Mouse (Mus musculus) forebrain, postnatal 0 days (tissue): ENCODE data around the gene Lrrc42. TPM values are rescaled to one million over a fixed set of nuclear protein-coding genes. Genes with fewer than 3 reads are reported as not detected.

Experiments used
- ATAC-seq: fragments of 200-750 bp; cut with Nextera tagmentation; 2 replicates; pipeline ENCODE4 v1.8.0; 2017; ENCODE audit warnings: mild to moderate bottlenecking, moderate library complexity
- DNase-seq: peaks from one replicate; pipeline ENCODE4 v3.0.0-alpha.2; 2015
- H3K27ac ChIP-seq: fragments of 300-500 bp; sonication (generic); 2 replicates; pipeline ENCODE4 v1.5.1; 2014; ENCODE audit warnings: low read depth, mild to moderate bottlenecking, antibody characterized with exemption, low read length, moderate library complexity, mixed read lengths
- H3K27me3 ChIP-seq: fragments of 300-500 bp; sonication (generic); 2 replicates; pipeline ENCODE4 v1.6.1; 2014; ENCODE audit warnings: mild to moderate bottlenecking, low read length, mixed read lengths; ENCODE audit not compliant: insufficient read depth
- H3K36me3 ChIP-seq: fragments of 300-500 bp; sonication (generic); 2 replicates; pipeline ENCODE4 v1.6.1; 2014; ENCODE audit warnings: mild to moderate bottlenecking, moderate library complexity; ENCODE audit not compliant: insufficient read depth
- H3K4me1 ChIP-seq: fragments of 300-500 bp; sonication (generic); 2 replicates; pipeline ENCODE4 v1.6.1; 2014; ENCODE audit warnings: antibody characterized with exemption; ENCODE audit not compliant: insufficient read depth
- H3K4me2 ChIP-seq: fragments of 300-500 bp; sonication (generic); 2 replicates; pipeline ENCODE4 v1.6.1; 2014; ENCODE audit warnings: low read depth, mild to moderate bottlenecking, moderate library complexity
- H3K4me3 ChIP-seq: fragments of 300-500 bp; sonication (generic); 2 replicates; pipeline ENCODE4 v1.5.1; 2014; ENCODE audit warnings: low read depth, low read length, mixed read lengths
- H3K9ac ChIP-seq: fragments of 300-500 bp; sonication (generic); 2 replicates; pipeline ENCODE4 v1.6.1; 2014; ENCODE audit warnings: mild to moderate bottlenecking
- H3K9me3 ChIP-seq: fragments of 300-500 bp; sonication (generic); 2 replicates; pipeline ENCODE4 v1.6.1; 2016; ENCODE audit warnings: low read length
- CTCF ChIP-seq: sonication (generic); IDR thresholded peaks from 2 replicates; pipeline ENCODE4 v1.5.1; 2016; ENCODE audit warnings: antibody characterized with exemption, control low read depth, low read depth
- WGBS: fragments of 180-500 bp; shearing (Covaris S2); extraction: QIAGEN DNeasy Blood & Tissue Kit; methylation state at CpG from one replicate; pipeline ENCODE4 v1.1.7; 2014; 5-methylcytosine and 5-hydroxymethylcytosine counted together
- polyA plus RNA-seq: library from polyadenylated mRNA; unstranded; fragments of >200 nt; fragmentation: Nextera tagmentation; extraction: Ambion mirVana; gene quantifications from 2 replicates; pipeline ENCODE4 v1.2.1, GENCODE M21; 2015
- total RNA-seq: library from RNA; depleted of rRNA; stranded (reverse); fragments of >200 nt; gene quantifications from 2 replicates; pipeline ENCODE4 v1.2.3, GENCODE M21; 2014; rRNA removed

Gene Lrrc42
- total and polyA plus RNA-seq, 2 experiments from 2014 or later, result 14.7 to 36.4 TPM

DNA sequence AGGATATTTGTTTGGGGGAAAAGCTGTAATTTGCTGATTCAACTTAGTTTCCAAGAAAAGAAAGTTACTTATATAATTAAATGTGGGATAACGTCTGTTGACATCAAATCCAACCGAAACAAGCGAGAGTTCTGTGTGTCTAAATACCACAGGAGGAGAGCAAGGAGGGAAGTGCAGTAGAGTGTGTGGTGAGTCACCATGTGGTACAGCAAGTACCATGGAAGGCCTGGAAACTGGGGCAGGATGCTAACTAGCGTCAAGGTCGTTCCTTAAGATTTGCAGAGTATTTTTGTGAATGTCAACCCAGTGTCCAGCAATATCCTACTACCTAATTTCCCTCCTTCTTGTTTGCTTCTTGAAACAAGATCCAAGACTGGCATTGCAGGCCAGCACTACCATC, 55.3 kb downstream of the Lrrc42 start:
- H3K9ac ChIP-seq, result no peak overlapping the region
- TF ChIP-seq CTCF, result no peak
- no peaks in the 10 kb centered on the region for H3K9me3 ChIP-seq
- ATAC-seq (no peak), DNase-seq (no peak)
- no peaks in the 10 kb centered on the region for H3K4me1 ChIP-seq
- H3K4me3 ChIP-seq, result no peak overlapping the region
- no peaks in the 10 kb centered on the region for H3K27me3 ChIP-seq
- WGBS, result 93% methylated on average over 5 of the region's 5 CpGs
- no peak overlapping the region for H3K27ac ChIP-seq
- no peak overlapping the region for H3K4me2 ChIP-seq
- peaks cover 82% of the 10 kb centered on the region for H3K36me3 ChIP-seq

DNA sequence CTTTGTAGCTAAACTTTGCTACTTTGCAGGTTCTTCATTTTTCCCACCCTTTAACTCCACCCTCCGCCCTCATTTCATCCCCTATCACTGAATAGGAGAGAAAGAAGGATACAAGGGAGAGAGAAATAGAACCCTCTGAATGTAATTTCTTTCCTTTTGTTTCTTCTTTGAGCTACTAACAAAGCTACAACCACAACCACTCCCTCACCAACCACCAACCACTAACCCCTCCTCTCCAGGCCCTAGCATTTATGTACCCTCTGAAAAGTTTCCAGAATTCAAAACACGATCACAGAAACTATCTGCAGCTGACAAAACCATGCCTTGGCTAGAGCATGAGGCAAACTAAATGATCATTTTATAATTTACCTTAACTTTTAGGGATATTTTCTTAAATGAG, 56.9 kb downstream of the Lrrc42 start:
- no peak for TF ChIP-seq CTCF
- Histone ChIP-seq H3K27me3 (no peaks in the 10 kb centered on the region), H3K4me1 (no peaks in the 10 kb centered on the region), H3K27ac (no peak overlapping the region), H3K4me3 (no peak overlapping the region), H3K9ac (no peak overlapping the region), H3K36me3 (peaks cover 72% of the 10 kb centered on the region), H3K4me2 (no peak overlapping the region), H3K9me3 (no peaks in the 10 kb centered on the region)
- no peak for DNase-seq
- WGBS, result 92% methylated on average over 2 of the region's 2 CpGs
- ATAC-seq, result no peak

DNA sequence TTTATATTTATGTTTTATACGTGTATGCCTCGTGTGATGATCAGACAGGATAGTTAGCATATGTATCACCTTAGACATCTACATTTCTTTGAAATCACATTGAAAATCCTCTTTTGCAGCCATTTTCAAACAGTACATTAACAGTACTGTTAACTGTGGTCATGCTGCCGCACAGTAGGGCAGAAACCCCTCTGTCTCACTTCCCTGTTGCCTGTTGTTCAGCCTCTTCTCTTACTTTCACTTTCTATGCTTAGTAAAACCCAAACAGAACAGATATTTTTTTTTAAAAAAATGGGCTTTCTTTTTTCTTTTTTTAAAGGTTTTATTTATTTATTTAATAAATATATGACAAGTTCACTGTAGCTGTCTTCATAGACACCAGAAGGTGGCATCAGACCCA, 59.5 kb downstream of the Lrrc42 start:
- WGBS, result 94% methylated on average over 3 of the region's 3 CpGs
- no peak overlapping the region for H3K9ac ChIP-seq
- no peaks in the 10 kb centered on the region for H3K27me3 ChIP-seq
- peaks cover 68% of the 10 kb centered on the region for H3K36me3 ChIP-seq
- no peak for TF ChIP-seq CTCF
- H3K27ac ChIP-seq, result no peak overlapping the region
- no peaks in the 10 kb centered on the region for H3K4me1 ChIP-seq
- no peak overlapping the region for H3K4me2 ChIP-seq
- no peaks in the 10 kb centered on the region for H3K9me3 ChIP-seq
- ATAC-seq (no peak), DNase-seq (no peak)
- no peak overlapping the region for H3K4me3 ChIP-seq

- no peak overlapping the region for H3K4me2 ChIP-seq
- WGBS, result 59% methylated on average over 3 of the region's 3 CpGs
- no peaks in the 10 kb centered on the region for H3K9me3 ChIP-seq
- no peak for DNase-seq
- no peak overlapping the region for H3K9ac ChIP-seq
- peaks cover 3% of the 10 kb centered on the region; the same call in 1 of the 2 replicates for H3K4me1 ChIP-seq
- no peak overlapping the region for H3K27ac ChIP-seq
- no peak for TF ChIP-seq CTCF
- no peak overlapping the region for H3K4me3 ChIP-seq
- no peak for ATAC-seq
- H3K27me3 ChIP-seq, result no peaks in the 10 kb centered on the region
- H3K36me3 ChIP-seq, result peaks cover 38% of the 10 kb centered on the region
Observed at GRCm38 (mm10) chr4:107185703-107186102, 67.6 kb downstream of the Lrrc42 start.

Other genes with a start within 250 kb of the Lrrc42 start
- gene Mrpl37, start 186.7 kb downstream of the Lrrc42 start, total RNA-seq, result 43.8 and 48.5 TPM in 2 replicates
- gene Mrpl37, start 186.7 kb downstream of the Lrrc42 start, polyA plus RNA-seq, result 73.3 and 80.4 TPM in 2 replicates
- gene Cyb5rl, start 186.5 kb downstream of the Lrrc42 start, total RNA-seq, result 2.8 and 4.6 TPM in 2 replicates
- 4.0 and 4.5 TPM in 2 replicates for gene Cyb5rl, start 186.5 kb downstream of the Lrrc42 start, polyA plus RNA-seq
- not detected in 2 replicates for gene Cdcp2, start 156.6 kb downstream of the Lrrc42 start, total RNA-seq
- gene Cdcp2, start 156.6 kb downstream of the Lrrc42 start, polyA plus RNA-seq, result 0.09 TPM in 1 of 2 replicates, not detected in the other
- gene Tmem59, start 75.1 kb downstream of the Lrrc42 start, total RNA-seq, result 126 and 134 TPM in 2 replicates
- 361 and 363 TPM in 2 replicates for gene Tmem59, start 75.1 kb downstream of the Lrrc42 start, polyA plus RNA-seq
- 13.4 and 22.3 TPM in 2 replicates for gene Tceanc2, start 74.4 kb downstream of the Lrrc42 start, total RNA-seq
- gene Tceanc2, start 74.4 kb downstream of the Lrrc42 start, polyA plus RNA-seq, result 26.5 and 35.4 TPM in 2 replicates
- gene Ldlrad1, start 44.4 kb downstream of the Lrrc42 start, total RNA-seq, result 0.69 TPM in 1 of 2 replicates, not detected in the other
- not detected in 2 replicates for gene Ldlrad1, start 44.4 kb downstream of the Lrrc42 start, polyA plus RNA-seq
- gene Hspb11, start 61 bp upstream of the Lrrc42 start, total RNA-seq, result 17.9 and 20.4 TPM in 2 replicates
- 40.5 and 43.8 TPM in 2 replicates for gene Hspb11, start 61 bp upstream of the Lrrc42 start, polyA plus RNA-seq
- gene Dio1, start 53.6 kb upstream of the Lrrc42 start, total RNA-seq, result not detected in 2 replicates
- not detected in 2 replicates for gene Dio1, start 53.6 kb upstream of the Lrrc42 start, polyA plus RNA-seq
- gene Yipf1, start 60.8 kb upstream of the Lrrc42 start, total RNA-seq, result 47.6 and 65.3 TPM in 2 replicates
- 60.2 and 61.5 TPM in 2 replicates for gene Yipf1, start 60.8 kb upstream of the Lrrc42 start, polyA plus RNA-seq
- gene Ndc1, start 114.3 kb upstream of the Lrrc42 start, total RNA-seq, result 23.6 and 30.4 TPM in 2 replicates
- 14.3 and 18.7 TPM in 2 replicates for gene Ndc1, start 114.3 kb upstream of the Lrrc42 start, polyA plus RNA-seq
- gene Glis1, start 181.1 kb upstream of the Lrrc42 start, total RNA-seq, result 0.43 and 1.6 TPM in 2 replicates
- gene Glis1, start 181.1 kb upstream of the Lrrc42 start, polyA plus RNA-seq, result 0.49 and 1.6 TPM in 2 replicates